Mouse (Mus musculus): ENCODE measurements around the gene Olfr1276.

DNA sequence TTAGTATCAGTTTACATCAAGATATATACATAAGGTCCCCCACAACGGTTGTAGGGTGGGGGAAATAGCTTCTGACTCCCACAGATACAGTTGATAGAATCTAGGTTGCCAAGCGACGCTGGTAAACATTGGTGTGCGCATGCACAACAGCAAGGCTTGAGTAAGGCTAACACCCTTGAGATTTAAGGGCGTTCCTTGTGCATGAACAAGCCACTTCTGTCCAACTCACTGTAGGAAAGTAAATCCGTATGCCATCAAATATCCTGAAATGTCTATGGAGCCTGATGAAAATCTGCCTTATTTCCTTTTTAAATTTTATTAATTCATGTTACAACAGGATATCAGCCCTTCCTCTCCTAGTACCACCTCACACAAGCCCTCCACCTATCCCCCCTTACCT lies 24.8 kb upstream of the Olfr1276 start, which contains the start of gene 4930430A15Rik:
- TF ChIP-seq FLI1 (IDR thresholded peaks at IDR 0.05; ENCODE audit: low read length), result no peak
- no peak for TF ChIP-seq GATA1 (IDR thresholded peaks at IDR 0.05; ENCODE audit: borderline replicate concordance, low read length)

All from megakaryocyte, embryonic 14.5 days (primary cell).